Mouse (Mus musculus): ENCODE data around the gene Ldb2. TPM values are rescaled to one million over a fixed set of nuclear protein-coding genes. Genes with fewer than 3 reads are reported as not detected.

Gene Ldb2
- total RNA-seq (2021), result 10 to 100 TPM; 20.1 to 32.7 TPM
- long read RNA-seq, experiment 1, partial matches to known transcripts, result 2 of 15 reads
- long read RNA-seq, experiment 1, other reads (novel, unspliced or antisense), result 4 of 15 reads
- long read RNA-seq, experiment 2, partial matches to known transcripts, result 0 of 4 reads
- long read RNA-seq, experiment 2, other reads (novel, unspliced or antisense), result 1 of 4 reads

GRCm38 (mm10) chr5:44799053-44799860 lies at the start of gene Ldb2:
TSS of gene Ldb2 (minus strand) at chr5:44799680.
- peak; percentile 67 to 75 for DNase-seq

- peak; percentile 67 to 70 for DNase-seq
Observed at GRCm38 (mm10) chr5:44831287-44831686, 31.8 kb upstream of the Ldb2 start.

GRCm38 (mm10) chr5:44815506-44815905 lies 16.0 kb upstream of the Ldb2 start:
- no peak for DNase-seq

GRCm38 (mm10) chr5:44805960-44806359 lies 6.5 kb upstream of the Ldb2 start:
- DNase-seq, result no peak

GRCm38 (mm10) chr5:44801100-44801499 lies 1.6 kb upstream of the Ldb2 start:
- no peak for DNase-seq

DNA sequence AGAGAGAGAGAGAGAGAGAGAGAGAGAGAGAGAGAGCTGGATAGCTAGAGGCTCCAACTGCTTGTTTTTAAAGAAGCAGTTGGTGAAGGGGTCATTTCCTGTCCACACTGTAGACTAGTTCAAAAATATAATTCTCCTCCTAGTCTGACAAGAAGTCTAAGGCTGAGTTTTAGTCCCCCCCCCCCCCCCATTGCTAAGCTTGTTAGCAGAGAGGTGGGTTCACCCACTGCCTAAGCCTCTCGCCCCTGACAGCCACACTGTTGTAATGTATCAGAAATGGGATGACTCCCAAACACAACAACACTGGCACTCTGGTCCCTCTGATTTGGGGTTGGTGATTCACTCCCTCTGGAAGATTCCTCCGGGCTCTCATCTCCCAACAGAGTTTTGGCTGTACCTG lies 381 bp upstream of the Ldb2 start:
- peak in 1 of 2 experiments; percentile 14 for DNase-seq

- peak in 1 of 2 experiments; percentile 8 for DNase-seq
Observed at GRCm38 (mm10) chr5:44798493-44798892, 987 bp downstream of the Ldb2 start.

GRCm38 (mm10) chr5:44798056-44798455 lies 1.4 kb downstream of the Ldb2 start:
- no peak for DNase-seq

DNA sequence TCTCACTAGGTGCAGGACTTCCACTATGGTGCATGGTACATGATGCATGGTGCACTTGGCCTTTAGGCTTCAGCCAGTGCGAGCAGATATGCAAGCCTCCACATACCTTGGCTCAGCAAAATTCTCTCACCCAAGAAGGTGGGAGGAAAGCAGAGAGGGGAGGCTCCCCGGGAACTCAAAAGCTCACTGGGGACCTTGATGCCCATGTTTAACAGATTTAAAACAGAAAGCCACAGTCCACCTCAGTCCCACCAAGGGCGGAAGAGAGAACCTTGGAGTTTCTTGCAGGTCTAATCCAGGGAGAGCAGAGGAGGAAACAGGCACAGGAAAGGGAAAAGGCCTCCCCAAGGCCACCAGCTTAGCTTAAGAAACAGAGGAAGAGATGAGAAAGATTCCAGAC lies 14.9 kb downstream of the Ldb2 start:
- no peak for DNase-seq

GRCm38 (mm10) chr5:44779340-44779739 lies 20.1 kb downstream of the Ldb2 start:
- DNase-seq, result no peak

DNA sequence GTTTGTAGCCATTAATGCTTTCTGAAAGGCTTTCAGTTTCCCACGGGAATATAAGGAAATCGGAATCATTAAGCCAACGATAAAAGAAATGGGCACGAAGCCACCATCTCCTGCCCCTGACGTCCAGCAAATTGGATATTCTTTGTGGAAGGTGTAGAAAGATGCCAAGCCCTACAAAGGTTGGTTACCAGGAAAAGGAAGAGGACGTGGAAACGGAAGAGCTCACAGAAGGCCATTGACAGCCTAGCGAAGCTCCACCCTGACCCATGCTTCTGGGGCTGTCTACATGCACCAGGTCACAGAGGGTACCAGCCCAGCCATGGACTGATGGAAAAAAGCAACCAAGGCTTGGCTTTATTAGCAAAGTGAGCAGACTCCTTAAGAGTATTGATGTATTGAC lies 31.0 kb downstream of the Ldb2 start:
- no peak for DNase-seq

- DNase-seq, result no peak
Observed at GRCm38 (mm10) chr5:44764911-44765310, 34.6 kb downstream of the Ldb2 start.

DNA sequence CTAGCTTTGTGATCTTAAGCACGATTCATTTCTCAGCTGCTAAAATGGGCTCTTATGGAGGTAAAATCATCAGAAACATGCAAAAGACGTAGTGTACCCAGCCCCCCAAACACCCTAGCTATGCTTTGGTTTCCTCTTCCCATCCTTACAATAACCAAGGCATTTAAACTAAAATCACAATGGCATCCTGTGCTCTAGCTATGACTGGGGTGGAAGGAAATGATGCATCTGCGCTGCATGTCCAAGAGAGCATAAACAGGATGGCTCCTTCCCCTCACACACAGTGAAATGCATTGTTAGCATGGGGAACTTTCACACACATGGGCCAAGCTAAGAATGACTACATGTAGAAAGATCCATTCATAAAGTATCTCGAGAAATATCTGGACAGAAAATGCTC lies 40.3 kb downstream of the Ldb2 start:
- DNase-seq, result no peak

DNA sequence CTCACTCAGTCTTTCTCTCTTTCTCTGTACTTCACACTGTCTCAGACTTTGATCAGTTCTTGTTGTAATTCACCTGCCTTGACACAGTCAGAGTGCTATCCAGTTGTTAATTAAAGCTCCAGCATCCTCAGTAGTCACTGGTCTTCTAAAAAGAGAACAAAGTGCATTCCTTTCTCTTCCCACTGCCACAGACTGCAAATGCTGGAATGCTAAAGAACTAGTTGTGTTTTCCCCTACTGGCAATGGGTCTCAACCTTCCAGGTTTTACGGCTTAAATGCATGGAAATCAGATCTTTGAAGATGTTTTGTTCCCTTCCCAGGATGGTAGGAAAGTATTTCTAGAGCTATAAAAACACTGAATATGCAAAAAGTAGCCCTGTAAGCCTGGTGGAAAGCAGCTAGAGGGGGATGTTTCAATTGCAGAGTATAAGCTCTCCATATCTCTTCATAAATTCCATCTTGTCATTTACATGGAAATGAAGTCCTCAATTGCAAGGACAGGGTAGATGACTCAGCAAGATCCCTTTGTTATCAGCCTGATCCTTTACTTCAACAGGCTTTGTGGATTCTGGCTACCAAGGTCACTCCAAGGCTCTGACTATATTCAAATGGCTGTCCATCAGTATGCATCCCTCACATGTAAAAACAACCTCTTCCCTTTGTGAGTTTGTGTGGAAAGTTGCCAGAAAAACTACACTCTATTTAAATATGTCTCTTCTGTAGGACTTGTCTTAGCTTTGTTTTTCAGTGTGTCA lies 45.1 kb downstream of the Ldb2 start:
- peak in 1 of 2 experiments; percentile 19 for DNase-seq

GRCm38 (mm10) chr5:44745706-44746105 lies 53.8 kb downstream of the Ldb2 start:
- DNase-seq, result no peak

- DNase-seq, result no peak
Observed at GRCm38 (mm10) chr5:44736366-44736765, 63.1 kb downstream of the Ldb2 start.

DNA sequence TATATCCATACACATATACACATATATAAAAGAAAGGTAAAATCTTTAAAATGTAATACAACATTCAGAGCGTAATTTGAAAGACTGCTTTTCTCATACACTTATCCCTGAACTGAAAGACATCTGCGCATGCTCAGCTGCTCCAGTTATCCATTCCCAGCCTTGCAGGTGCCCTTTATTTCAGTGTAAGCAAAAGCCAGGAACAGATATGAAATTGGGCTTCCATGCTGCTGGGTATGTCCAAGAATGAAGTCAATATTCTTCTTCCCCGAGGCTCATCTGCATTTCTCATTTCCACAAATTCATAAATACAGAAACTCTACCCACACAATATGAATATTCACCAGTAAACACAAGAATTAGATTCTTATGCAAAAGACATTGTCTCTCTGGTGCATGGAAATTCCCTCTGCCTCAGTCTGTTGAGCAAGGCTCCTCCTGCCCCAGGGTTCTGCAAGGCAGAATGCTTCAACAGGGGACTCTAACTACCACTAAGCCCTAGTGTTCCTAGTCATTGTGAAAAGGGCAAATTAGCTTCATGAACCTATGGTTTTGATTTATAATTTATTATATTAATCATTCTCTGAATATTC lies 65.3 kb downstream of the Ldb2 start:
- DNase-seq, result no peak

GRCm38 (mm10) chr5:44729646-44730310 lies 69.7 kb downstream of the Ldb2 start:
- DNase-seq, result no peak

GRCm38 (mm10) chr5:44727995-44728394 lies 71.5 kb downstream of the Ldb2 start:
- DNase-seq, result no peak

DNA sequence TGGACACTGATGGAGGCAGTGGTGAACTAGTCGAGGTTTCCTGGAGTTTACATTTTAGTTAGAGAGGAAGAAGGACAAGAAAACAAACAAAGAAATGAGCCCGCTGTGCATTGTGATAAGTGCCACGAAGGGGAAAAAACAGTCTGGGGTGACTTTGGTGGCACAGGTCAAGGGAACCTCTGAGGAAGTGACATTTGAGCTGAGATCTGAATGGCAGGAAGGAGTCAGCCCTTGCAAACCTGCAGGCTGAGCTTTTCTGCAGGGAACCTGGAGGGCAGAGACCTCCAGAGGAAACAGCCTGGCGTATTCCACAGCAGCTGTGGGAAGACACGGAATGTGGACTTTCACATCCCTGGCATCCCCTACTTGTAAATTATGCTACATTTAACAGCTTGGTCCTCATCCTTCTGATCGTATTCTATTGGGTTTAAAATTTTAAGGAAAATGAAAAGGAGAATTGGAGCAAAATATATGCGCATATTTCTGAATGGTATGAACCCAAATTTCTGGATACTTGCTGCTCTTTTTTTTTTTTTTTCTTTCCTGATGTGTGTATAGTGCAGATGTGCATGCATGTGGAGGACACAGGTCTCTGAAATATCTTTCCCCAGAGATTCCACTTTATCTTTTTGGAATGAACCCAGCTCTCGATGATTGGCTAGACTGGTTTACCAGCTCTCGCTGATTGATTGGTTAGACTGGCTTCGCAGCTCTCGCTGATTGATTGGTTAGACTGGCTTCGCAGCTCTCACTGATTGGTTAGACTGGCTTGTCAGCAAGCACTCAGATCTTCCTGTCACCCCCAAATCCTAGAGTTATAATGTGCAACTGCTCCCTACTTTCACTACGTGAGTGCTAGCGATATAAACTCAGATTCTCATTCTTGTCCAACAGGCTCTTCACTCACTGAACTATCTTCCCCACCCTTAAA lies 72.7 kb downstream of the Ldb2 start:
- DNase-seq, result peak in 1 of 2 experiments; percentile 33

DNA sequence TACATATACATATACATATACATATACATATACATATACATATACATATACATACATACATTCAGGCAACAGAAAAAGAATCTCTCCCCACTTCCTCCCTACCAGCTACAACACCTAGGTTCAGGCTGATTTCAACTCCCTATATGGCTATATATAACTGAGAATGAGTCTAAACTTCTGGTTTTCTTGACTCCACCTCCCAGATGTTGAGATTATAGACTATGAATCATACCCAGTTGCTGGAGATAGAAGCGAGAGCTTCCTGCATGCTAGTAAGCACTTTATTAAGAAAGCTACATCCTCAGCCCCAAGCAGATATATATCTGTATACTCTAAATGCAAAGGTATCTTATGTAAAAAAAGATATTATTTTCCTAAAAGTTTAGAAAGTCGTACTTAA lies 74.0 kb downstream of the Ldb2 start:
- no peak for DNase-seq
